Mouse (Mus musculus) kidney, adult 18-20 months (tissue): ENCODE measurements around the gene Creb3.
A peak's percentile ranks its signal among the peaks of the same experiment; 100 is the strongest.

Experiments used
- DNase-seq: peaks from one replicate; pipeline ENCODE4 v3.0.0; 2021

The Creb3 gene

DNA sequence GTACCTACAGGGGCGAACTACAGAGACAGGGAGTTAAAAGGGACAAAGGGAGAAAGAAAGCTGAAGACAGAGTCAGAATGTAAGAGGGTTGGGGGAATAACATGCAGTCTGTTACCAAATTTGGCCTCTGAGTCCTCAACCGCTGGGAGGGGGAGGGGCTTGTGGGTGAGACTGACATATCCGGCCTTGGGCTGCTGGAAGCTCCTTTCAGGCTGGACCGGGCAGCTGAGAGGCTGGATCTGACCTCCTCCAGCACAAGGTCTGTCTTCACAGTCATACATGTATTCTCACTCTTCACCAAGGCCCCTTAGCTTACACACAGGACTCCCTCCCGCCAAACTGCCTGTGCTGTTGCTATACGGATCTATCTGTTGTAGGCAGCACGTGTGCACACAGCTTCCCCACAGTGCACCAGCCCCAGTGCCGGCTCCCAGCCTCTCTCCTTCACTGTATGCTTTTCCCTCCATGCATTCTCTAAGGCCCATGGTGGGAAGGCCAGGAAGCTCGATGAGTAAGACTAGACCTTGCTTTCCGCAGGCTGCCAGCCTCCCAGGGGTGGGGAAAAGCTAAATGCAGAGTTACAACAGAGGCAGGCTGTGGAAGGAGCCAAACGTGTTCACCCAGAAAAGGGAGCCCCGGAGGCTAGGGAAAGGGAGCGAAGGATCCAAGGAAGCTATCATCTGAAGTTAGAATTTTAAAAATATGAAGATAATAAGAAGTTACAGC lies 3.3 kb upstream of the Creb3 start:
- peak; percentile 77 for DNase-seq

DNA sequence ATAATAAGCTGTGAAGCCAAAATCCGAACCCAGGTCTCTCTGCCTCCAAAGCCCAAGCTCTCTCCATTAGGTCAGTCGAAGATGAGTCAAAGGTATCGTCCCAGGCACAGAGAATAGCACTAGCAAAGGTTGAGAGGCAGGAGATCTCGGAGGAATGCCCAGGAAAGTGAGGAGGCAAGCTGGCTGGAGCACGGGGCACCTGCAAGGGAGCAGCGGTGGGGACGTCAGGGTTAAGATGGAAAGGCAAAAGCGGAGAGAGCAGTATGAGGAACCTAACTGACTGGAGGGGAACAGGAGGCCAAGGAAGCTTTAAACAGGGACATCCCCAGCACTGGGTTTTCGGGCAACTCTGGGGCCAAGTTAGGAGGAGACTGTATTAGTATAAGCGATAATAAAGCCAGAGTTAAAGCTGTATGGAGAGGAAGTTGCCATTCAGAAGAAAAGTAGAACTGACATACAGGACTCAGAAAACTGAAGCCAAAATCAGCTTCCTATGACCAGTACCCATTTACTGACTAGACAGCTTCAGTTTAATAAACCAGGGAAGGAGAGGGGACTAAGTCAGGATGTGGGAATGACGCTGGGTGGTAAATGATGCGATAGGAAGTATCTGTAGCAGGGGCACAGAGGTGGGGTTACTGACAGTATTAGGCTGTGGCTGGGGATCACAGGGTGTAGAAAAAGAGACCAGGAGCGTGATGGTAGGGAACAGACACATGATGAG lies 2.5 kb upstream of the Creb3 start:
- DNase-seq, result peak; percentile 20

DNA sequence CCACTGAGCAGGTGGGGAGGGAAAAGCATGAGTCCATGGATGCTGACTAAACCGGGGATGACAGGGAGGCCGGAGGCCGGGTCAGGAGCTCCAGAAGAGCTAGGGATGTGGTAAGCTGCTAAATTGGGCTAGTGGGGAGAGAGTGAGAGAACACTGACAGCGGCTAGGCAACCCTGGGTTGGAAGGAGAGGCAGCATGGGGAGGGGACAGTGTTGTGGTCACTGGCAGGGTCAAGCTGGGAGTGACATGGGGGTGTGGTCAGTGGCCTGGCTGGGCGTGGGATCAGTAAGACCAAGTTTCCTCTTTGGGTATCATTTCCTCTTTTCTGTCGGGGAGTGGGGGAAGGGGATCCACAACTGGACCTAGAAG lies 1.9 kb upstream of the Creb3 start:
- DNase-seq, result peak; percentile 50

DNA sequence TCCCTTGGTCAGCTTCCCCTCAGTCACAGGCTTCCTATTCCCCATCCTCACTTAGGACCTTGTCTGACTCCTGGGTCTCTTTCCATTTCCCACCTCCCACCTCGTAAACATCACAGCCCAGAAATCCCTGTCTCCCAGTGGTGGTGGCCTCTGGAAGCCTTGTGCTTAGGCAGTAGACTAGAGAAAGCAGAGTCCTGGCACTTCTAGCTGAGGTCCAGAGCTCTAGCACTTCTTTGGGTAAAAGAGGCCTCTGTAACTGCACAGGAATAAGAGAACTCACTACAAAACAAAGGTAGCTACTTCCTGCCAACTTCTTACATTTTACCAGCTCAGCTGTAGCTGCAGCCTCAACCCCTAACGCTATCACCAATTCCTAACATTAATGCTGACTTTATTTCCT lies 1.2 kb upstream of the Creb3 start:
- peak; percentile 15 for DNase-seq

DNA sequence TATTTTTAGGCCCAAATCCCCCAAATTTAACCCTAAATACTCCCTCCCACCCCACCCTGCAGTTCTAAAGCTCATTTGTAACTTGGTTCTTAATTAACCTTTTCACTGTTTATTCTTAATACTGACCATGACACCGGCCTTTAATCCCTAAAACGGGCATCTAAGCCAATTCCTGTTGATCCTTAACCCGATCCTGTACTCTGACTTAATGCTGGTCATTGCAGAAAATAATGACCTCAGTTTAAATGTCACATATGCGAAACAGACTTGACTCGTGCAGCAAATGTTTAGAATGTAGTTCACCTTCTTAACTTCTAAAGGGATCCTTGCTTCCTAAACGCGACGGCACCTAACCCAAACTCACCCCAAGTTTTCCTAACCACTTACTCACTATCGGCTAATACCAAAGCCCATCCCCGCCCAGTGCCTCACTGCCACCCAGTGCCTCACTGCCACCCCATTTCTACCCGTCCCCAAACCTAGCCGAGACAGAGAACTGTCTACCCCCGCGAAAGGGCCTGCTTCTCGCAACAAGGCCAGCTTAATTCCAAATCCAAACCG lies 616 bp upstream of the Creb3 start:
- DNase-seq, result no peak

DNA sequence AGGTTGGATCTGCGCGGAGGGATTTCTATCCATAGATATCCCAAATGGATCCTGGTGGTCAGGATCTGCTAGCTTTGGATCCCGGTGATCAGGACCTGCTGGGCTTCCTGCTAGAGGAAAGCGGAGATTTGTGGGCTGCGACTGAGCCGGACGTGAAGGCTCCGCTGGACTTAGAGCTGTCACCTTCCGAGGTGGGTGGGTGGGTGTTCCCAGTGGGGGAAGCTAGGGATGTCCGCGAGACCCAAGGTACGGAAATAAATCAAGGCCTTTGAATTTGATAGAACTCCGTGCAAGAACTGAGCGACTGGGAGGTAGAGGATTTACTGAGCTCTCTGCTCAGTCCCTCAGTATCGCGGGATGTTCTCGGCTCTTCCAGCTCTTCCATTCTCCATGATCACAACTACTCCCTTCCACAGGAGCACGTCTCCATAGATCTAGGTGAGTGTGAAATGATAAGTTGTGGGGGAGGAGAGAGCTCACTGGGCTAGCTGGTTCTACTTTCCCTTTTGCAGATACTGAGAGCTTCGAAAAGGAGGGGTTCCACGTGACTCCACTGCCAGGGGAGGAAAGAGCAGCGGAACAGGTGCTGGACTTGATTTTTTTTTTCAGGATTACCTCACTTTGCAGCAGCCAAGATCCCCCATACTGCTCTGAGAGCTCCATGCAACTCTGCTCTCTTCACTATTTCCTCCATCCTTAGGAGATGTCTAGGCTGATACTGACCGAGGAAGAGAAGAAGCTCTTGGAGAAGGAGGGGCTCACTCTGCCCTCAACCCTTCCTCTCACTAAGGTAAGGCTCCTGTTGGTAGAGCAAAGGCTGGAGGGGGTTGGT lies 853 bp downstream of the Creb3 start:
- DNase-seq, result peak; percentile 23

DNA sequence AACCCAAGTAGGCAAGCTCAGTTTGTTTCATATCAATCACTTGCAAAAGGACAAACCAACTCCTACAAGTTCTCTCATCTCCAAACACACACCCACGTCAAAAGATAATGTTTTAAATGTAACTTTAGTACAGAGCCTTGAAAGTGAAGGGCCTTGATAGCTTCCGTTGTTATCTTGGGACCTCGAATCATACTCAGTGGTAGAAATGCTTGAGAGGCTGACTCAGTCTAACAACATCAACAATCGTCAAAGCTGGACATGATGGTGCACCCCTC lies 1.4 kb downstream of the Creb3 start:
- DNase-seq, result no peak

DNA sequence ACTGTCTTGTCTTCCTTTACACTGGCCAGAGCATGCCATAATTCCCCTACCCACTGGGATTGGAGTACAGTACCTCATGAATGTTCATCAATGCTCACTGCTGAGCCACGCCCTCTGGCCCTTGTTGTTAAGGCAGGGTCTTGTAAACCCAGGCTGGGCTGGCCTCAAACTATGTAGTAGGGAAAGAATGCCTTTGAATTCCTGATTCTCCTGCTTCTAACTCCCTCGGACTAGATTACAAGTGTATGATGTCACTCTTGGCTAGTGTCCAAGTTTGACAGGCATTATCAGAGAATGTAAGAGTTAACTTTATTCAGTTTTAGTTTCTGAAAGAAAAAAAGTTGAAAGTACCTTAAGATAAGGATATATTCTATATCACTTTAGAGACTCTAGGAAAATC lies 2.1 kb downstream of the Creb3 start:
- no peak for DNase-seq

DNA sequence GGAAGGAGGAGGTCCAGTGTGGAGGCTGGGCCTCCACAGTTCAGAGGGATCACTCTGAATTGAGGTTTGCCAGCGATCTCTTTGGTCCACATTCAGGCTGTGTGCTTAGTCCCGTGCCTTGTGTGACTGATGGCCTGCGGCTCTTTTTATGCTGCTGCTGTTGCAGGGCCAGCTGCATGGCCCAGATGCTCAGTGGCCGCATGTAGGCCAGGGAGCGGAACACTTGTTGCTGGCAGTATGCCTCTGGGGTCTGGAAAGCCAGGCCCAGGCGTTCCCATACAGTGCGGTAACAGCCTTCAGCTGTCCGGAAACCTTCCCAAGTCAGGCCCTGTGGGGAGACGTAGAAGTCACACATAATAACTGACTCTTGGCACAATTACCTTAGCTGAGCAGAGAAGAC lies 5.0 kb downstream of the Creb3 start:
- no peak for DNase-seq

DNA sequence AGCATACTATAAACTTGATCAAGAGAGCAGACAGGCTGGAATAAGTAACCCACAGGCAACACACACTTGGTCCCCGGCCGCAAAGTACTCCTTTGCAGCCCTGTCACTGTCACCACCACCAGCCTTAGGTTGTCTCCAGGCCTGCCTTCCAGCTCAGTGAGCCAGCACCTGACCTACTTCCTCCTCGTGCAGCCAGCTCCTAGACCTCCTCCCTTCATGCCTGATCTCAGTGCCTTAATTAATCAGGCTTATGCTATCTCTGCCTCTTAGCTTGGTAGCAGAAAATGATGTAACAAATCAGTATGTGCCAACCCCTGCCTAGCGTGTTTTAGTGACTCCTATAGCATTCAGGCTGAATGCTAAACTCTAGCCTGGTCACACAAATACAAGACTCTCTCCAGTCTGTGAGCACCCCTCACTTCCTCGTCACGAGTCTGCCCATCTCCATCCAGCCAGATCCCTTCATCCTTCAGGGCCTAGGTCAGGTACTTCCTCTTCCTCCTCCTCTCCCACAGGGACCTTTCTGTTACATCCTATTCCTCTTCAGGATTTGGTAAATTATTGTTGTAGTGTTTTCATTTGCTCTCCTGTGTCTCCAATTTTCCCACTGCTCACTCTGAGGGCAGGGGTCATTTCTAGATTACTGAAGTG lies 9.4 kb downstream of the Creb3 start:
- DNase-seq, result no peak

DNA sequence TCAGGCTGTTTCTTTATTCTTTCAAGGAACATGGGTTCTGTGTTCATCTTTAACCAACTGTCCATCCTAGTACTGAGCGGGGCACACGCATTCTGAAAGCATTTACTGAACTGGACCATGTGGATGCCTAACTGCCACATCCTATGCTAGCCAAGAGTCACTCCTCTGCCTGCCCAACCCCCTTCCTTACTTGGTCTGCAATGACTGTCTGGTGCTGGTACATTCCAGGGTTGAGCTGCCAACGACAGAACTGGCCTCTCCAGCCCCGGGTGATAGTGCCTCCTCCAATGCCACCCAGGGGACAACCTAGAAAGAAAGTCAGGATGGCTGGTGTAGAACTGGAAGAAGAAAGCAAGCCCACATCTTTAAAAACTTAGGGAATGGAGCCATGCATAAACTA lies 11.4 kb downstream of the Creb3 start:
- DNase-seq, result no peak

DNA sequence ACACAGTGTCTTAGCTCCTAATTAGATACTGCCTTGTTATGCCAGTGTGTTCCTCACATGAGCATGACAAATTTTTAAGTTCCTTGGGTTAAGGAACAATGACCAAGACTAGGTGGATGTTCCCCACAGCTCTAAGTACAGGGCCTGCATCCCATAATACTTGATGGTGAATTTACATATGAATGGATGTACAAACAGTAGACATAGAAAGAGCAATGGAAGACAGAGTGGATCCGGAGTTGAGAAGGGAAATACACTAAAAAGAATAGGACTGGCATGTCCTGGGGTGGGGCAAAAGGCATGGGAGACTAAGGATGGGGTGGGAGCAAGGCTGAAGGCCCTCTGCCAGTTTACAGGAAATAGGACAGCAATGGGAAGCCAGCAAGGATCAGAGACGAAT lies 13.2 kb downstream of the Creb3 start:
- DNase-seq, result no peak

DNA sequence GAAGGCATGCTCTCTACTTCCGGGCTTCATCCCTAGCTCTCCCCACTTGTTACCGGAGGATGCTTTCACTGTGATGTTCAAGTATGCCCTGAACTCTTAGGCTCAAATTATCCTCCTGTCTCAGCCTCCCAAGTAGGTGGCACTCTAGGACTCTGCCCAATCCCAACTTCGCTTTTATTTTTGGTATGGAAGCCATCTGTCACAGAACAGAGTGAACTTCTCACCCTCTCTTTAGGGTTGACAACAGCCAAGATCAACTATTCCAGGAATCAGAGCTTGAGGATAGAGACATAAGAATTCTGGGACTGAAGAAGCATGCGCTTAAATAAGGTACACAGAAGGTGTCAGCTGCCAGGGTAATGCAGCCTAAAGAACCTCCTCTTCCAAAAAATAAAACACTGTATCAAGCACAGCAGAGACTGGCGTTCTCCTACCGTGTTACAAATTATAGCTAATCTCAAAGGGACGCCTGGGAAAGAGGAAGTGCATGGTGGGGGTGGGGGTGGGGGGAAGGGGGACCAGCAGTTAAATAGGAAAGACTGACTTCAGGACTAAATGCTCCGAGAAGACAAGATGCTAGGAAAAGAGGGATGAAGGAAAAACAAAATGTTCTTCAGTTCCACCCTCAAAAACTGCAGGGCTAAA lies 15.2 kb downstream of the Creb3 start:
- no peak for DNase-seq

DNA sequence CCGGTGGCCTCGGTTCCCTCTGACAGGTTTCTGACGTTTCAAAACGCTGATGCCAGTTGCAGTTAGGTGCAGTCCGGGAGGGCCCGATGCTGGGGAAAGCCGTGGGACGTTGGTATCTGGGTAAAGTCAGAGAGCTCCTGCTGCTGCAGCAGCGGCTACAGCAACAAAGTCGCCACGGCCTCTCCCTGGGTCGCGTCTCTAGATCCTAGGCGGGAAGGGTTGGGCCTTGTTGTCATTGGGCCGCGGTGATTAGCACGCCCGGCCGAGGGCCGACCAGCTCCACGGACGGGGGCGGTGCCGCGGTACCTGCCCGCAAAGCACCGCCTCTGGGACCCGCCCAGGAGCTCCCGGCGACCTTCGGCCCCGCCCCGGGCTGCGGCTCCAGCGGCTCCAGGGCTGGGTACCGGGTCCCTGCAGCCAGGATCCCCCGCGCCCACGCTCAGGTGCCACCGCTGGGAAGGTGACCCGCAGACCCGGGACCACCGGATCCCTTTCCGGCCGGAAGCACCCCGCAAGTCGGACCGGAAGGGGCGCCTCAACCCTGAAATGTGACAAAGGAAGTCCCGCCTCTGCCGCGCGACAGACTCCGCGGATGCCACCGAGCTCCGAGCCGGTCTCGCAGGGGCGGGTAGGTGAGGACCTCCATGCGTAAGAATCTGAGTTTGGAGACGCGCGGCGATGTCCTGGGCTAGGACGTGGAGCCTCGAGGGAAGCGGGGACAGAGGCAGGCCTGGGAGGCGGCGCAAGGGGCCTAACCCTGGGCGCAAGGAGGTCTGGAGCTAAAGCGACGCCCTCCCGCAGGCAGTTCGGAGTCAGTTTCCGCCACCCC lies 16.5 kb downstream of the Creb3 start, which contains the start of the genes Rgp1 and Gba2:
Rgp1 (plus strand) TSS at position 340 of the 829 bp plus-strand sequence.
Gba2 (minus strand) TSS at position 498 of the 829 bp plus-strand sequence.
- peak; percentile 95 for DNase-seq

DNA sequence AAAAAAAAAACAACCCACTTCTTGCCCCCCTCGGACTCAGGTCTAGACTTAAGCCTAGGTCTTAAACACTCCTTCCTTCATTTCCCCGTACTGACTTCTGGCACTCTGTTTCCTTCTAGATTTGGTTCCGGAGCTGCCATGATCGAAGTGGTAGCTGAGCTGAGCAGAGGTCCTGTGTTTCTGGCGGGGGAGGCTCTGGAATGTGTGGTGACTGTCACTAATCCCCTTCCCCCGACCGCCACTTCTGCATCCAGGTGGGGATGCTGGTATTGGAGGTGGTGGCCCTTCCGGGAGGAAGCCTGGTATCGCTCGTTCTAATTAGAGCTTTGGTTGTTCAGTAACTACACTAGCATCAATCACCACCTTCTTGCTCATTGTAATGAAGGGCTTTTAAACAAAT lies 17.1 kb downstream of the Creb3 start:
- DNase-seq, result no peak

DNA sequence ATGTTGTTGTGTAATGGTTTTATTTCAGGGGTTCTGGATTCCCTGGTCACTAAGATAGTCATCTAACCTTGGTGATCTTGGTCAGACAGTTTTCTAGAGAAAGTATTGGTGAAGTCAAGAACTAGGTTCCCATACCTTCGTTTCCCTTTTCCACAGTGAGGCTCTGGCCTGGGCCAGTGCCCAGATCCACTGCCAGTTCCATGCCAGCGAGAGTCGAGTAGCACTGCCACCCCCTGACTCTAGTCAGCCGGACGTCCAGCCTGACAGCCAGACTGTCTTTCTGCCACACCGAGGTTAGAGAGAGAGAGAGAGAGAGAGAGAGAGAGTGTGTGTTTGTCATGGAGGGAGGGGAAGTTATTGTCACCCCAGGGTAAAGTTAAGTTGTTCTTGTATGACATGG lies 17.6 kb downstream of the Creb3 start:
- no peak for DNase-seq

DNA sequence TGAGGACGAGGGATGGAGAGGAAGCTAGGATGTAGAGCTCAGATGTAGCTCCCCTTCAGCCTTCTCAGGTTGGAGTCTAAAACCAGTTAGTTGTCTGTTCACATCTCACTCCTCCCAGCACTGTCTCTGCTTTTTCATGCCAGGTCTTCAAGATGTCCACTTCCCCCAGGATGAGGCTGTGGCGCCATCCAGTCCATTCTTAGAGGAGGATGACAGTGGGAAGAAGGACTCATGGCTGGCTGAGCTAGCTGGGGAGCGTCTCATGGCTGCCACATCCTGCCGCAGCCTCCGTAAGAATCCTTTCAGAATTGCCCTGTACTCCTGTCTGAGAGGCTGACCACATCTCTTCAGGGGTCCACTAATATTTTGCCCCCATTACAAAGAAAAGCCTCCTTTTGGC lies 18.6 kb downstream of the Creb3 start:
- DNase-seq, result no peak

DNA sequence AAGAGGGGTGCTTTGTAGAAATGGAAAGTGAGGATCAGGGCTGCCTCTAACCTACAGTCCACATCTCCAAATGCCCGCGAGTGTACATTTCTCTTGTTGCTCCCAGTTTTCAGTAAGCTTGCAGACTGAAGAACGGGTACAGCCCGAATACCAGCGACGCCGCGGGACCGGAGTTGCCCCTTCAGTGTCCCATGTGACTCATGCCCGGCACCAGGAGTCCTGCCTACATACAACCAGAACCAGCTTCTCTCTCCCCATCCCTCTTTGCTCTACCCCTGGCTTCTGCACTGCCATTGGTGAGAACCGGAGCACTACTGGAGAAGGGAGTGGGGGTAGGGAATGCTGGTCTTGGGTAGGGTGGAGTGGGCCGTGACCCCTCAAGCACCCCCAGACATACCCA lies 19.2 kb downstream of the Creb3 start:
- DNase-seq, result no peak

DNA sequence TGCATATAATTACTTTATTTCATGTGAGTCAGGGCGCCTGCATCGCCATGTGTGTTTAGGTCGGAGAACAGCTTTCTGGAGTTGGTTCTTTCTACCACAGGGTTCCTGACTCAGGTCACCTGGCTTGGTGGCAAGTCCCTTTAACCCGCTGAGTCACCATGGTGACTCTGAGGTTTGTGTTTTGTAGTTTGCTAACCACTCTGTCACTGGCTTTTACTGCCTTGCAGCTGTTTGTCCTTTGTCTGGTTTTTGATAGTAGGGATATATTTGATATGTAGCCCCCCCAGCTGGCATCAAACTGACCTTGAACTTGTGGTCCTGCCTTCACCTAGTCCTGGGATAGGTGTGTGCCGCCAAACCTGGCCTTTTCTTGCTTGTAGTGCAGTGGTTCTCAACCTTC lies 20.1 kb downstream of the Creb3 start:
- DNase-seq, result no peak

DNA sequence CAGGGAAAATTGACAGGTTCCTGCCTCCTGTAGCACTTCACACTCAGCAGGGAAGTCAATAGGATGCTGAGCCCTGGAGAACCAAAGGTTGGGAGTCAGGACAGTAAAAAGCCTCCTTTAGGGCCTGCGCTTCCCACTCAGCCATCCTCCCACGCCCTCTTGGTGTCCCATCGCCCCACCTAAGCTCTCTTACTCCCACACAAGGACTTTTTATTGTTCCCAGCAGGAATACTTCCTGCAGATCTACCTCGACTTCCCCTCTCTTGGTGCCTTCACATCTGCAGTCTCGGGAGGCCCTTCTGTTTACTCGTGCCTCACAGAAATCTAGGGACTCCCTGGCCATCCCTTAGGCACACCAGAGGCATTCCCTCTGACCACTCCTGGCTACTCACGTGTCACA lies 21.3 kb downstream of the Creb3 start:
- DNase-seq, result no peak
